Mouse (Mus musculus): ENCODE data around the gene Pdk1. TPM values are rescaled to one million over a fixed set of nuclear protein-coding genes. Genes with fewer than 3 reads are reported as not detected.

Pdk1 gene
- total RNA-seq, 2 experiments from 2014 or later = 52.8 to 54.8 TPM

DNA sequence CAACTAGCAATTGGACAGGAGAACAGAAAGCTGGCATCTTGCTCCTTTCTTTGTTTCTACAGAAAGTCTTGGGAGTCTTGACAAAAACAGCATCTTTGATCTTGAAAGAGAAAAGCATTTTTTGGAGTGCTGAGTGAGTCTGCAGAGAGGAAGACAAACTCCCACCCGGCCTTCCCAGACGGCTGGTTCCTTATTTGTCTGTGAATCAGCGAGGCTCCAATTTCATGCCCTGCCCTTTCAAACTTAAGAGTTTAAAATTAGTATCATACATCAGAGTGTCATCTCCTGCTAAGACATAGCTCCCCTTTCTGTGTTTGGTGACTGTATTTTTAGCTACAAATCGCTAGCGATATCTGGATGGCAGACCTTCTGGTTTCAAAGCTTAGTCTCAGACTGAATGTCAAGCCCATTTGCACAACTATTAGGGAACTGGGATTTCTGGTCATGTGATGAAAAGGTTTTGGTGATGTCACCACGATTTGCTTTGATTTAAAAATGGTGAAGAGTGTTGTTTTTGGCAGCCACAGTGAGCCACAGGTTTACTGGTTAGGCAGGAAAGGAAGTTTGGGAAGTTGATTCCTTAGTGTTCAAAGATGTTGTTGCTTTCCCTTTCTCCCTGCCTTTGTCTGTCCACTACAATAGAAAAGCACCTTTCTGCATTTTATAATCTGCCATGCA, 65.8 kb downstream of the Pdk1 start:
- DNase-seq = peak; percentile 12

DNA sequence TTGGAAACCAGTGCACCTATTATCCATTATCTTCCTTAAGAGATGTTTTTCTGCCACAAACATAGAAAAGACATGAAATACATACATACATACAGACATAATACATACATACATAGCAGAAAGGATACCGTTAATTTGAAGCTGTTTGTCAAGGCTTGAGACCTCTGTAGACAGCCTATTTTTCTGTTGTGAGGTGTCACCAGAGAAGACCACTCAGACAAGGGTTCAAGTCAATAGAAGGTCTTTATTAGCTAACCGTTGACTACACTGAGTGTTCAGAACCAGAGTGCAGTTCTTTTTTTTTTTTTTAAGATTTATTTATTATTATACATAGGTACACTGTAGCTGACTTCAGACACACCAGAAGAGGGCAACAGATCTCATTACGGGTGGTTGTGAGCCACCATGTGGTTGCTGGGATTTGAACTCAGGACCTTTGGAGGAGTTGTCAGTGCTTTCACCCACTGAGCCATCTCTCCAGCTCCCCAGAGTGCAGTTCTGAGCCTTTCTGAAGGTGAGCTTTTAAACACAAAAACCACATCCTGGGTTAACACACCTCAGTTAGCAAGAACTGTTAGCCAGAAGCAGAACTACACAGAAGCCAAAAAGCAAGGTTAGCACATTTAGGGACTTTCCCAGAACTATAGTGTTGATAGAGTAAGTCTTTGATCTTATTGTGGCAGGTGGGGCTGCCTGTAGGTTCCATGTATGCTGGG, 68.1 kb downstream of the Pdk1 start:
- no peak for DNase-seq

DNA sequence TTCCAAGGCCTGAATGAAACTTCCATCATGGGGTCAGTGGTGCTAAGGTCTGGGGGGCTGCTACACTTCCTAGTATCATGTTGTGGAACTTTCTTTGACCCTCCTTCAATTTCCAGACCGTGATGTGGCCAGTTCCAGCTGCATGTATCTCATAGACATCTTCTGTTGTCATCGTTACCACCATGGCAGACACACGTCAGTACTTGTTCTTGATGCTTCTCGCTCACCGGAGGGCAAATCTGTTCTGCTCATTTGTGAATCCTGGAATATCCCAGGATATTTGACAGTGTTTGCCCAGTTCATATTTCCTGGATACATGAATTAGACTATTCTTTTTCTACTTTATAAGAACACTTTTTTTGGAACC, 68.7 kb downstream of the Pdk1 start:
- DNase-seq = no peak

DNA sequence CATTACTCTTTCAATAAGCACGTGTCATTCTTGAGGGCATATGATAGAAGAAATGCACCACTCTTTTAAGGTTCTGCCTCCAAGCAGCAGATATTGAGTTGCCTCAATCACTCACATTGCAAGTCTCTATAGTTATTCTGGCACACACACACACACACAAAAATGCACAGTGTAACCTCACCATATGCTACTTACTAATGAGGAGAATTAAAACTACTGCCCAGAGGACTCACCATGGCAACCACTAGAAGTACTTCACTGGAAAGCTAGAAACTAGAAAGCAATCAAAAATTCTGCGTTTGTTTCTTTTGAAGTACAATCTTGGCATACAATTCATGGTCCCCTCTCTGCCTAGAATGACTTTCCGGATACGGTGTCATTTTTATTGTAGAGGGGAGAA, 78.2 kb downstream of the Pdk1 start:
- DNase-seq = no peak

Other genes with a start within 250 kb of the Pdk1 start
- gene Itga6, start 127.6 kb upstream of the Pdk1 start, total RNA-seq (2021) = 10 to 100 TPM; 46.4 to 50.3 TPM
- gene Rapgef4, start 108.0 kb downstream of the Pdk1 start, total RNA-seq (2021) = 1 to 10 TPM; 2.4 to 4.4 TPM

Data from gastrocnemius, postnatal 10 days (tissue).